Mouse (Mus musculus) liver, adult 2 months (tissue): ENCODE measurements around the gene Elmod3.

Source experiments
- CTCF ChIP-seq: fragments of 200-500 bp; IDR thresholded peaks from 2 replicates; pipeline ENCODE4 v1.5.1; 2011; ENCODE audit warnings: low read depth, low read length, control low read depth
- POLR2A ChIP-seq: fragments of 200-500 bp; IDR thresholded peaks from 2 replicates; pipeline ENCODE4 v1.6.1; 2011; ENCODE audit warnings: low read length, control low read depth; ENCODE audit not compliant: insufficient read depth; ENCODE audit errors: extremely low read depth

DNA sequence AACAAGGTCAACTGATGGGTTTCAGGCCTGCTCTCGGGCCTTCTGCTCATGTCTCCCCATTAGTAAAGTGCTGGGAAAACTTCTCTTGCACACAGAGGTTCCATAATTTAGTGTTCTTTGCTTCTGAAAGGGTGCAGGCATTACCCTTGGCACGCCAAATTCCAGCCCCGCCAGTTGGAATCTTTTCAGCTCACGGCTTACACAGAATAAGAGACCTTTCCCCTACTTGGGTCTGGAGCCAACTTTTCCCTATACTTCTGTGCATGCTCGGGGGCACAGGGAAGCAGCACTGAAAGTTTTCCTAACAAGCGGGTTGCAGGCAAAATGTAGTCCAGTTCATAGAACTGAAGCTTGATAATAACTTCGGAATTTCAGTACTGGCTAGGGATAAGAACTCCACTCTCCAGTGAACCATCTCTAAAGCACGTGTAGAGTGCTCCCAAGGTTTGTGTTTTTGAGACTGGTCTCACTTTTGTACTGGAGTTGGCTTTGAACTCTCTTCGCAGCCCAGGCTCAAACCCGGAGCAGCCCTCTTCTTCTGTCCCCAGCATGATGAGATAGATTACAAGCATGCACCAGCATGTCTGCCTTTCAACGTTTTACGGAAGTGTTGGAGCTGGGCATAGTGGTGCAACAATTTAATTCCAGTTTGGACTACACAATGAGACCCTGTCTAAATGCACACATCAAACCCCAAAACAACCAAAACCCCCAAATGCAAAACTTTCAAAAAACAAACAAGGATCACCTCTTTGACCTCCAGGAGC, 761 bp upstream of the Elmod3 start:
- TF ChIP-seq CTCF, result no peak
- no peak for TF ChIP-seq POLR2A
